Mouse (Mus musculus) heart, adult 2 months (tissue): ENCODE data around the gene Clrn3.

Experiments used
- EP300 ChIP-seq: fragments of 200-500 bp; IDR thresholded peaks from 2 replicates; pipeline ENCODE4 v1.6.1; 2011; ENCODE audit warnings: low read depth, low read length, control low read depth; ENCODE audit not compliant: insufficient read depth
- POLR2A ChIP-seq: fragments of 200-500 bp; IDR thresholded peaks from 2 replicates; pipeline ENCODE4 v1.6.1; 2011; ENCODE audit warnings: mild to moderate bottlenecking, low read depth, low read length, control low read depth; ENCODE audit not compliant: insufficient read depth

DNA sequence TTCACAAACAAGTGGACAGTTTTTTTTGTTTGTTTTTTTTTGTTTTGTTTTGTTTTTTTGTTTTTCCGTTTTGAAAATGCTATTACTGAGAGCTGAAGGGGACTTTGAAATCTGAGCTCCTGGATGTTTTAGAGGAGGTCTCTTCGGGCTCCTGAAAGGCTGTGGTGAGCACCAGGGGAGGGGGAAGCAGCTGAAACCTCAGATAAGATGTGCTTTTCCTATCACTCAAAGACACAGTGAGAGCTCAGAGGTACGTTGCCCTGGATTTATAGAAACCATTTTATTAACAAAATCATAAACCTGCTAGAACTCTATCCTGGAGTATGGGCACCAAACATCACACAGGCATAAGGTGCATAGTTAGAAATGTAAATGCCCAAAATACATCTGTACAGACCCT, 1.3 kb downstream of the Clrn3 start:
- TF ChIP-seq EP300 (no peak), POLR2A (no peak)
